Mouse (Mus musculus) cortical plate, adult 2 months (tissue): ENCODE measurements around the gene Fat1.

Source experiments
- CTCF ChIP-seq: fragments of 200-500 bp; IDR thresholded peaks from 2 replicates; pipeline ENCODE4 v1.5.1; 2011; ENCODE audit warnings: mild to moderate bottlenecking, control low read depth, low read length; ENCODE audit not compliant: insufficient read depth; ENCODE audit errors: extremely low read depth
- POLR2A ChIP-seq: fragments of 200-500 bp; IDR thresholded peaks from 2 replicates; pipeline ENCODE4 v1.6.1; 2011; ENCODE audit warnings: mild to moderate bottlenecking, low read length, control low read depth; ENCODE audit not compliant: insufficient read depth; ENCODE audit errors: extremely low read depth

- TF ChIP-seq POLR2A (no peak), CTCF (no peak)
Observed at GRCm38 (mm10) chr8:44997829-44998228, 62.6 kb downstream of the Fat1 start.
